In the genomic region with DNA sequence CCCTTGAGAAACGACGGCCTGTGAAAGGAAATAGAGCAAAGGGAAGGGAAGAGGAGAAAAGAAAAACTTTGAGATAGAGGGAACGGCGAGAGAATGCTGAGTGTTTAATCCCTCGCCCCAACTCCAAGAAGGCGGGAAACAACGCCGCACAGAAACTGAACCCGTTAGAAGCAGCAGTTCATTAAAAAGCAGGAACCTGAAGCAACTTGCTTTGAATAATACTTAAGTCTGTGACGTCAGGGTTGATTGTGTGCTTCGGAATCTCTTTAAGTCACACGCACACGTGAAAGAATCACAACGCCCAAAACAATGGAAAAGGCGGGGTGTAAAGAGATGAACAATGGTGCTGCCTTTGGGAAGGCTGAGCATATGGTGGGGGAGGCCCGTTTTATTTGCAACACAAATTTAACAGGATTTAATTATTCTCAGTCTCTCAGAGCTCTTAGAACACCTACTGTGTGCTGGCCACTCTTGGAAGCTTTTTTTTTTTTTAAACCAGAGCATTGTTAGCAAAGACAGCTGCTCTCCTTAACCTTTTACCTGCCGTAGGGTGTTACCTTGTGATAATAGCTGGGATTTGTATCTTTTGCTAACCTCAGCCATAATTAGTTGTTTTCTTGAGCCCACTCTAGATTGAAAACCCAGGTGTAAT, we compare ENCODE assay signal across 8 mouse cellular contexts. TPM values are rescaled to one million over a fixed set of nuclear protein-coding genes. Genes with fewer than 3 reads are reported as not detected.
DNase-seq lines count a peak whose midpoint lies in the region; ATAC-seq and TF ChIP-seq lines count a peak whose summit lies in the region.

A gene (minus strand): TSS at position 213 of the 652 bp plus-strand sequence.

- no peaks in the 10 kb centered on the region for H3K27me3 ChIP-seq in kidney, embryonic 15.5 days
- H3K27me3 ChIP-seq in limb, embryonic 11.5 days (ENCODE audit: control insufficient read depth, insufficient read depth, low read length) = no peaks in the 10 kb centered on the region
- H3K27me3 ChIP-seq in midbrain, postnatal 0 days (ENCODE audit: insufficient read depth, low read length) = no peaks in the 10 kb centered on the region

- H3K27ac ChIP-seq in kidney, embryonic 15.5 days = peak within 1 kb of the TSS; percentile 97
- peak within 1 kb of the TSS; percentile 95 for H3K27ac ChIP-seq in limb, embryonic 11.5 days (replicated peaks; ENCODE audit: low read depth, low read length)
- H3K27ac ChIP-seq in midbrain, postnatal 0 days (ENCODE audit: low read depth, low read length) = peak within 1 kb of the TSS; percentile 94

- H3K9ac ChIP-seq in kidney, embryonic 15.5 days = peak within 1 kb of the TSS; percentile 69
- H3K9ac ChIP-seq in limb, embryonic 11.5 days (ENCODE audit: low read length) = peak within 1 kb of the TSS; percentile 84
- H3K9ac ChIP-seq in midbrain, postnatal 0 days (replicated peaks; ENCODE audit: low read length, poor library complexity, severe bottlenecking) = peak within 1 kb of the TSS; percentile 83

- ATAC-seq in kidney, embryonic 15.5 days (replicated peaks; ENCODE audit: low FRiP score) = peak; percentile 10; the same call in 1 of the 2 replicates
- ATAC-seq in limb, embryonic 11.5 days (ENCODE audit: insufficient number of reproducible peaks, low FRiP score, low TSS enrichment, low read depth) = 0 out of 2 replicates have a peak, but pooled peaks have one; percentile 18
- ATAC-seq in midbrain, postnatal 0 days (ENCODE audit: low FRiP score) = peak; percentile 72
- ATAC-seq in erythroid progenitor cell, adult 5-6 weeks (replicated peaks; ENCODE audit: low FRiP score, poor library complexity, severe bottlenecking) = no peak

- no peak for TF ChIP-seq CTCF in midbrain, postnatal 0 days (IDR thresholded peaks at IDR 0.05)

- peak within 1 kb of the TSS; percentile 68 for H3K4me2 ChIP-seq in kidney, embryonic 15.5 days
- H3K4me2 ChIP-seq in limb, embryonic 11.5 days (ENCODE audit: low read depth, severe bottlenecking) = peak within 1 kb of the TSS; percentile 61
- peak within 1 kb of the TSS; percentile 72 for H3K4me2 ChIP-seq in midbrain, postnatal 0 days (ENCODE audit: low read depth, low read length, poor library complexity, severe bottlenecking)

- H3K9me3 ChIP-seq in kidney, embryonic 15.5 days (replicated peaks) = no peaks in the 10 kb centered on the region
- no peaks in the 10 kb centered on the region for H3K9me3 ChIP-seq in limb, embryonic 11.5 days (ENCODE audit: control insufficient read depth, low read length)
- no peaks in the 10 kb centered on the region for H3K9me3 ChIP-seq in midbrain, postnatal 0 days (ENCODE audit: low read length)

- intact Hi-C loops in heart, postnatal 36 days (cut with DNase I) = loop anchor here (1.0 kb wide), 1 partner anchor 29 kb away; no protein-coding TSS in a partner anchor

- peak within 1 kb of the TSS; percentile 76 for H3K4me3 ChIP-seq in kidney, embryonic 15.5 days (replicated peaks)
- peak within 1 kb of the TSS; percentile 83 for H3K4me3 ChIP-seq in limb, embryonic 11.5 days (ENCODE audit: low read depth, low read length)
- peak within 1 kb of the TSS; percentile 70 for H3K4me3 ChIP-seq in midbrain, postnatal 0 days (ENCODE audit: low read depth, low read length)

- H3K36me3 ChIP-seq in kidney, embryonic 15.5 days = peaks cover 13% of the 10 kb centered on the region
- H3K36me3 ChIP-seq in limb, embryonic 11.5 days (ENCODE audit: control insufficient read depth, insufficient read depth, low read length) = no peaks in the 10 kb centered on the region
- H3K36me3 ChIP-seq in midbrain, postnatal 0 days (ENCODE audit: insufficient read depth, low read length) = no peaks in the 10 kb centered on the region

- WGBS in kidney, embryonic 15.5 days = under 1% methylated on average over 17 of the region's 17 CpGs
- WGBS in limb, embryonic 11.5 days = 1% methylated on average over 17 of the region's 17 CpGs
- 1% methylated on average over 17 of the region's 17 CpGs for WGBS in midbrain, postnatal 0 days

- no peak for DNase-seq in kidney, adult 9 months
- peak; percentile 100 for DNase-seq in R1 (ENCODE audit: low read depth, low spot score)
- DNase-seq in fat pad, adult 2 months (ENCODE audit: extremely low read depth, low read depth, low spot score) = peak; percentile 50
- DNase-seq in heart, postnatal 36 days = no peak
- no peak for DNase-seq in limb, embryonic 11.5 days (ENCODE audit: low spot score)
- peak; percentile 81 for DNase-seq in midbrain, postnatal 0 days (ENCODE audit: low spot score)

- H3K4me1 ChIP-seq in kidney, embryonic 15.5 days = peaks cover 41% of the 10 kb centered on the region
- H3K4me1 ChIP-seq in limb, embryonic 11.5 days (ENCODE audit: control insufficient read depth, insufficient read depth, low read length) = peaks cover 3% of the 10 kb centered on the region; the same call in 1 of the 2 replicates
- H3K4me1 ChIP-seq in midbrain, postnatal 0 days (ENCODE audit: insufficient read depth, low read length) = no peaks in the 10 kb centered on the region; the same call in 1 of the 2 replicates

RNA-seq across cellular contexts. Expression of the gene that starts here (rescaled TPM):
- 18.1 and 21.1 TPM in 2 replicates for polyA plus RNA-seq in kidney, embryonic 15.5 days (2015; fragmentation: Nextera tagmentation; extraction: Ambion mirVana)
- 10 to 100 TPM; 17.5 to 21.8 TPM for total RNA-seq in heart, postnatal 36 days (2021)
- 36.9 and 37.2 TPM in 2 replicates for polyA plus RNA-seq in limb, embryonic 11.5 days (2014; fragmentation: Nextera tagmentation; extraction: Ambion mirVana)
- 60.5 and 67.1 TPM in 2 replicates for total RNA-seq in midbrain, postnatal 0 days (2014; rRNA removed)
- 24.7 and 26.8 TPM in 2 replicates for polyA plus RNA-seq in midbrain, postnatal 0 days (2015; fragmentation: Nextera tagmentation; extraction: Ambion mirVana)
- 2.2 and 8.0 TPM in 2 replicates for total RNA-seq in erythroid progenitor cell, adult 5-6 weeks (2015; ENCODE audit: low replicate concordance)
- total RNA-seq in erythroid progenitor cell, adult 5-6 weeks (2017; ENCODE audit: low replicate concordance) = 1.0 and 1.4 TPM in 2 replicates

Comparison
In these comparisons a context has a peak if more than half of its experiments do, and no peak if none do; other contexts are left out.
1. DNase-seq: peak in R1 (single experiment), fat pad, adult 2 months (single experiment) and midbrain, postnatal 0 days (single experiment); none in kidney, adult 9 months (single experiment), heart, postnatal 36 days (0 of 2) and limb, embryonic 11.5 days (single experiment).
2. Peak in every context shown above with its lines, with median percentiles within 50 percentile points of each other: H3K27ac ChIP-seq, H3K4me2 ChIP-seq, H3K4me3 ChIP-seq and H3K9ac ChIP-seq.